Comparison of ENCODE assay signal across 21 mouse cellular contexts in genomic region chr11:45531044-45531626, GRCm38 (mm10).
"Had no signal": no experiment of that assay in that cellular context is flagged by ENCODE, and none has a peak within 500 bp of the region (broad histone marks: within the 10 kb centered on the region; RNA-seq: fewer than 3 reads in every experiment).

No protein-coding gene starts in this region.

- DNase-seq: forebrain, postnatal 0 days; gastrocnemius, postnatal 14 days; gastrocnemius, postnatal 36 days; heart, adult 18-20 months; heart, postnatal 10 days; kidney, adult 11 months; kidney, adult 9 months; kidney, postnatal 14 days; layer of hippocampus, adult 9-11 months; layer of hippocampus, postnatal 36 days; left cerebral cortex, postnatal 4 days had no signal

- H3K4me1 ChIP-seq: heart, embryonic 12.5 days; hindbrain, embryonic 13.5 days; hindbrain, embryonic 15.5 days; liver, embryonic 12.5 days had no signal

- H3K4me2 ChIP-seq: heart, embryonic 12.5 days; hindbrain, embryonic 13.5 days; hindbrain, embryonic 15.5 days; limb, embryonic 13.5 days; limb, embryonic 15.5 days; liver, embryonic 12.5 days had no signal

- H3K27ac ChIP-seq: heart, embryonic 10.5 days; hindbrain, embryonic 13.5 days; hindbrain, embryonic 15.5 days; hindbrain, postnatal 0 days; limb, embryonic 13.5 days; limb, embryonic 15.5 days; liver, embryonic 12.5 days; liver, embryonic 14.5 days had no signal

- H3K9me3 ChIP-seq: heart, embryonic 10.5 days; heart, embryonic 12.5 days; hindbrain, embryonic 13.5 days; hindbrain, embryonic 15.5 days; limb, embryonic 15.5 days; liver, embryonic 12.5 days had no signal

- H3K4me3 ChIP-seq: heart, embryonic 10.5 days; heart, embryonic 12.5 days; hindbrain, embryonic 13.5 days; hindbrain, embryonic 15.5 days; limb, embryonic 13.5 days; limb, embryonic 15.5 days; liver, embryonic 12.5 days had no signal

- H3K9ac ChIP-seq: forebrain, postnatal 0 days; heart, embryonic 12.5 days; hindbrain, embryonic 13.5 days; hindbrain, embryonic 15.5 days; limb, embryonic 13.5 days; limb, embryonic 15.5 days; liver, embryonic 12.5 days; liver, embryonic 14.5 days had no signal

- ATAC-seq: forebrain, postnatal 0 days; hindbrain, postnatal 0 days; intestine, embryonic 16.5 days; liver, embryonic 12.5 days had no signal

- H3K36me3 ChIP-seq: heart, embryonic 10.5 days; heart, embryonic 12.5 days; hindbrain, embryonic 13.5 days; hindbrain, embryonic 15.5 days; limb, embryonic 13.5 days; limb, embryonic 15.5 days; liver, embryonic 12.5 days had no signal

- H3K27me3 ChIP-seq: heart, embryonic 12.5 days; hindbrain, embryonic 13.5 days; hindbrain, embryonic 15.5 days; limb, embryonic 13.5 days; limb, embryonic 15.5 days; liver, embryonic 12.5 days had no signal
